29 mouse cellular contexts compared by ENCODE assay signal in genomic region chr9:72459703-72460102, GRCm38 (mm10).
"Had no signal": no experiment of that assay in that cellular context is flagged by ENCODE, and none has a peak within 500 bp of the region (broad histone marks: within the 10 kb centered on the region; RNA-seq: fewer than 3 reads in every experiment).

No protein-coding gene starts in this region.

- H3K9me3 ChIP-seq: embryonic facial prominence, embryonic 10.5 days; embryonic facial prominence, embryonic 12.5 days; embryonic facial prominence, embryonic 13.5 days; embryonic facial prominence, embryonic 15.5 days; forebrain, embryonic 10.5 days; forebrain, embryonic 12.5 days; forebrain, embryonic 13.5 days; forebrain, embryonic 15.5 days; heart, embryonic 10.5 days had no signal

- H3K4me3 ChIP-seq: embryonic facial prominence, embryonic 10.5 days; embryonic facial prominence, embryonic 12.5 days; embryonic facial prominence, embryonic 13.5 days; embryonic facial prominence, embryonic 15.5 days; erythroblast, embryonic 14.5 days; forebrain, embryonic 10.5 days; forebrain, embryonic 12.5 days; forebrain, embryonic 13.5 days; forebrain, embryonic 15.5 days; gastrocnemius, adult 2 months; heart, adult 2 months; heart, embryonic 10.5 days had no signal

- H3K27ac ChIP-seq: embryonic facial prominence, embryonic 10.5 days; embryonic facial prominence, embryonic 12.5 days; embryonic facial prominence, embryonic 13.5 days; embryonic facial prominence, embryonic 15.5 days; forebrain, embryonic 10.5 days; forebrain, embryonic 12.5 days; forebrain, embryonic 13.5 days; forebrain, embryonic 15.5 days; gastrocnemius, adult 2 months; heart, adult 2 months; heart, embryonic 10.5 days had no signal

- H3K27me3 ChIP-seq: embryonic facial prominence, embryonic 12.5 days; embryonic facial prominence, embryonic 13.5 days; embryonic facial prominence, embryonic 15.5 days; forebrain, embryonic 12.5 days; forebrain, embryonic 13.5 days; forebrain, embryonic 15.5 days had no signal

- H3K4me1 ChIP-seq: embryonic facial prominence, embryonic 10.5 days; embryonic facial prominence, embryonic 12.5 days; embryonic facial prominence, embryonic 13.5 days; embryonic facial prominence, embryonic 15.5 days; forebrain, embryonic 10.5 days; forebrain, embryonic 12.5 days; forebrain, embryonic 13.5 days; forebrain, embryonic 15.5 days; heart, embryonic 10.5 days had no signal

- H3K9ac ChIP-seq: embryonic facial prominence, embryonic 12.5 days; embryonic facial prominence, embryonic 13.5 days; embryonic facial prominence, embryonic 15.5 days; forebrain, embryonic 12.5 days; forebrain, embryonic 13.5 days; forebrain, embryonic 15.5 days; forebrain, postnatal 0 days had no signal

- DNase-seq: cerebellum, adult 8-10 months; cerebellum, adult 9-10 months; cerebellum, adult 9-11 months; cerebellum, postnatal 10 days; cerebellum, postnatal 14 days; cerebellum, postnatal 25 days; cerebellum, postnatal 36 days; embryo, embryonic 11 days; forebrain, postnatal 0 days; gastrocnemius, adult 2 months; gastrocnemius, postnatal 10 days; gastrocnemius, postnatal 14 days; gastrocnemius, postnatal 25 days; gastrocnemius, postnatal 36 days; heart, adult 18-20 months; heart, adult 2 months had no signal

- ATAC-seq: forebrain, embryonic 13.5 days; forebrain, embryonic 14.5 days; forebrain, embryonic 15.5 days; forebrain, embryonic 16.5 days; forebrain, postnatal 0 days had no signal

- H3K4me2 ChIP-seq: embryonic facial prominence, embryonic 12.5 days; embryonic facial prominence, embryonic 13.5 days; embryonic facial prominence, embryonic 15.5 days; forebrain, embryonic 12.5 days; forebrain, embryonic 13.5 days; forebrain, embryonic 15.5 days; heart, embryonic 11.5 days had no signal
